Mouse (Mus musculus) B cell, adult 2 months (primary cell): Measurements from ENCODE around the gene Qpctl.

Source experiments
- DNase-seq, 2 experiments: peaks; one replicate each; pipeline ENCODE4 v3.0.0; 2022

Qpctl gene

DNA sequence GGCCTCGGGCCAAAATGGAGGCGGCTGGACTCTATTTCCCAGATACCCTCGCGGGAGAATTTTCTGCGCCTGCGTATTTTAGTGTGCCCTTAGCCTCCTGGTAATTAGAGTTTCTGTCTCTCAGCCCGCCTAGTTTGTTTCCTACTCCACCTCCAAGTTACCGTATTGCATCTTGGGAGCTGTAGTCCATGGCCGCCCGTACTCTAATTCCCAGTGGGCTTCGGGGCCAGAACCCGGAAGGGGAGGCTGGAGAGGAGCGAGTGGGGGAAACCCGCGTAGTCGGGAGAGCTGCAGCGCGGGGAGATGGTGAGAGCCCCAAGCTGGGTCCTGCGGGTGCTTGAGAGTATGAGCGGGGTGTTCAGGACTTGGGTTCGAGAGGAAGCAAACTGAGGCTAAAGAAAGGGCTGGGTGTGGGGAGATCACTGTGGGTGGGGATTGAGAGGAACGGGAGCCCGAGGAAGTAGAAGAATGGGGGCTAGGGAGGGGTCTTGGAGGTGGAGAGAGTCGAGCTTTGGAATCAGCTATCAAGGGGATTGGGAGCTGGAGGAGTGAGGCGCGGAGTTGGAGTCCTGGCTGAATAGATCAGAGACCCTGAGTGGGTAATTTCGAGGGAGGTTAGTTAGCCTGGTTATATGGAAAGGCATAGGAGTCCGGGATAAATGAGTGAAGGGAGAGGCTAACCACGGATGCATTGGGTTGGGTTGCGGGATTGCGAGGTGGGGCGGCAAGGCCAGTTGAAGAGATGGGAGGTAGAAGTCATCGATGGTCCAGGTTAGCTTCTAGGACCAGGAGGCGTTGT is 29.3 kb downstream of the Qpctl start, which contains the start of gene Fbxo46:
TSS of gene Fbxo46 (plus strand) at position 229 of the 799 bp plus-strand sequence.
- peak; percentile 93 to 95 for DNase-seq

- DNase-seq: no peak
Observed at GRCm38 (mm10) chr7:19119083-19119482, 30.0 kb downstream of the Qpctl start.

DNA sequence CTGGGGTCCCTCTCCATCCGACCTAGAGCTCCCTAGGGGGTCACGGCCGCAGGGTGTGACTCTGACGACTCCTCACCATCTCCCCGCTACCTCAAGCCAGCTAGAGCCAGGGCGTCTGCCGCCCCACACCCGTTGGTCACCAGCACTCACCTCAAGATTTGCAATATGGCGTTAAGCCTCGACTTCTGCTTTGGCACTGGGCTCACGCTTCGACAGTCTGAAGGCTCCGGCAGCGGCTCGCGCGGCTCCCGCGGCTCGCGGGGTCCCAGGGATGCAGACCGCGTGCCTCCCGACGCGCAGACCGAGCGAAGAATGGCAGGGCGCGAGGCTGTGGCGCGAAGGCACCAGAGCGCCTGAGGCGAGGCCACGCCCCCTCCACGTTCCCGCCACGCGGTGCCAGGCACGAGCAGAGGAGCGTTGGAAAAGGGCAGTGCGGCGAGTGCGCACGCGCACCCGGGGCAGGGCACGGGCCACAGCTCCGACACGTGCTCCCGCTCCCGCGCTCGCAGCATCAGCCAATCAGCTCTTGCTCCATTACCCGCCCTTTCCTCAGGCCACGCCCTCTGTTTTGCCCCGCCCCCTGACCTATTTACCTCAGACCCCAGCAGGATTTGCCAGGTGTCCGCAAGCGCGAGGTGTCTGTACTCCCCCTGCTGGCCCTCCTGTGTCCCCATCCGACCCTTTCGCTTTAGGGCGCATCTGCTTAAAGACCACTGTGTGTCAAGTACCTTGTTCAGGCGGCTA is 30.9 kb downstream of the Qpctl start, which contains the start of gene Gm4969:
TSS of gene Gm4969 (minus strand) at position 341 of the 744 bp plus-strand sequence.
- DNase-seq: peak; percentile 27 to 30

DNA sequence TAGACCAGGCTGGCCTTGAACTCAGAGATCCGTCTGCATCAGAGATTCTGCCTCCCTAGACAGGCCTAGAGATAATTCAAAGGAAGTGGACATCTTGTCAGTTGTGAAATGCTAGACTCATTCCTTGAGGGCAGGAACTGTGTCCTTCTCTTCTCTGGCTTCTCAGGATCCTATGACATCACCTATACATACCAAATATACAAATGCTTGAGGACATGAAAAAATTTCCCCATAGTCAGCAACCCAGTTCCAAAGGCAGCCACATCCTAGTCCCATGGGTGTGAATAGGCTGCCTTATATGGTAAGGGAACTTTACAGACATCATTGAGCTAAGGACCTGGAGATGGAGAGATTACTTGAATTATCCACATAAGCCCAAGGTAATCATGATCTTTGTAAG is 39.5 kb downstream of the Qpctl start:
- no peak for DNase-seq

- DNase-seq: no peak
Observed at GRCm38 (mm10) chr7:19107436-19107835, 41.7 kb downstream of the Qpctl start.

DNA sequence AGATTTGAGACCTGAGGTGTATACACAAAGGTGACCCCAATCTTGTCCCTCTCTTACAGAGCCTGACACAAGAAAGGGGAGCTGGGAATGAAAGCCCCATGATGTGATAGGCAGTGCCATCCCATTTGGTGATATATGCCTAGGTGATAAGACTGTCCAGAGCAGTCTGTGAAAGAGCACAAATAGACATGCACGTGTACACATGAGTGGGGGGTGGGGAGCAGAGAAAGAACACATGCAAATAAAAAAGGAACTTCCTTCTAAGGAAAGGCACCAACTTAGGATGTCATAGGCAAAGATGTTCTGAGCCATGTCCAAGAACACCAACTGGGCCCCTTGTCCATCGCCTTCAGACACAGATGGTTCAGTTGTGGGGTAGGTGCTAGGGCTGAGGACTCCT is 44.6 kb downstream of the Qpctl start:
- no peak for DNase-seq

DNA sequence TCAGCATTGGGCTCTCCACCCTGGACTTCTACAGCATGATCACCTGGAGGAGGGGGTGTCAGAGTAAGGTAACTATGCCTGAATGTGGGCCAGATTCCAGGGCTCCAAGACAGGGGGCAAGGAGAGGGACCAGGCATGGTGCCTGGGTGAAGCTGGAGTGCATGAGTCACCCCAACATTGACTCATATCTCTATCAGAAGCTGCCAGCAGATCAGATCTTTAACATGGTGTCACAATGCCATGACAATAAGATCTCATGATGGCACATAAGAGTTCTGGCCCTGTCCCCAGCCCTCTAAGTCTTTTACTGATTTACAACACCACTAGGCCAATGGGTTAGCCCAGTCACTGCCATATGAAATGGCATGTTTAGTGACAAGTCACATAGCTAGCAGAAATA is 45.4 kb downstream of the Qpctl start:
- DNase-seq: no peak

- DNase-seq: no peak
Observed at GRCm38 (mm10) chr7:19100290-19100689, 48.8 kb downstream of the Qpctl start.

GRCm38 (mm10) chr7:19098811-19099210 is 50.3 kb downstream of the Qpctl start:
- DNase-seq: no peak

DNA sequence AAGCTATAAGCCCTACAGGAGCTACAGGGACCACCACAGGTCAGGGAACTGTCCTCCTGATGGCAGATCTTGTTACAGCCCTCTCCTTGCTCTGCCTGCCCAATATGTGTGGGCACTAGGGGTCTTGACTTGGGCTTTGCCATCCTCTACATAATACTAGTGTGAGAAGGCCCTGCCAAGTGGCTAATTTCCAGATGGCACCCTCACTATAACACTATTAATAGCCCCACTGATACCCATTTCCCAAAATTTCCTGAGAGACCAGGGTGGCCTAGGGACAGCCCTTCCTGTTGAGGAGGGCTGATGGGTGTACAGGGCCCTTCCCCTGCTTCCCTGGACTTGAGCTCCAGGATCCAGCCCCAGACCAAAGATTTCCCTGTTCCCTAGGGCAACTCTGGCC is 51.2 kb downstream of the Qpctl start:
- DNase-seq: no peak

DNA sequence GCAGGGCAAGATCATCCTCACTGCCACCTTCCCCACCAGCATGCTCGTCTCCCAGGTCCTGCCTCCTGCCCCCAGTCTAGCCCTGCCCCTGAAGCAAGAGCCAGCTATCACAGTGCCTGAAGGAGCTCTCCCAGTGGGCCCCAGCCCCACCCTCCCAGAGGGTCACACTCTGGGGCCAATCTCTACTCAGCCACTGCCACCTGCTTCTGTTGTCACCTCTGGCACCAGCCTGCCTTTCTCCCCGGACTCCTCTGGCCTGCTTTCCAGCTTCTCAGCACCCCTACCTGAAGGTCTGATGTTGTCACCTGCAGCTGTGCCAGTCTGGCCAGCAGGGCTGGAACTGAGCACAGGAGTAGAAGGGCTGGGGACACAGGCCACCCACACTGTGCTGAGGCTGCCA is 51.9 kb downstream of the Qpctl start:
- DNase-seq: no peak

GRCm38 (mm10) chr7:19096421-19096976 is 52.6 kb downstream of the Qpctl start:
- DNase-seq: no peak

DNA sequence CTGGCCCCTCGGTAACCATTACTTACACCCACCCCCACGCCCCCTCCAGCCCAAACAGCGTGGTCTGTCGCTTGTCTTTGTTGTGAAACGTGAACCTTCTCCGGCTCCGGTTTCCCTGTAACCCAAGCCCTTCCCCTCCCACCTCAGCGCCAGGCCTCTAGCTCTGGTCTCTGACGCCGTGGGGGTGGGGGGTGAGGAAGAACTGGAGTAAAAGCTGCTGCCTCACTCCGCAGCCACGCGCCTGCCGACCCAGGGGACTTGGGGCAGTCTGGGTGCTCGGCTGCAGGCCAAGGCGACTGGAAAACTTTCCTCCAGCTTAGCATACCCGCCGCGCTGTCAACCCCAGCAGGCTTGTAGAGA is 53.4 kb downstream of the Qpctl start:
- DNase-seq: peak in 1 of 2 experiments; percentile 25

- peak; percentile 39 to 48 for DNase-seq
Observed at GRCm38 (mm10) chr7:19094826-19095750, 54.0 kb downstream of the Qpctl start.

DNA sequence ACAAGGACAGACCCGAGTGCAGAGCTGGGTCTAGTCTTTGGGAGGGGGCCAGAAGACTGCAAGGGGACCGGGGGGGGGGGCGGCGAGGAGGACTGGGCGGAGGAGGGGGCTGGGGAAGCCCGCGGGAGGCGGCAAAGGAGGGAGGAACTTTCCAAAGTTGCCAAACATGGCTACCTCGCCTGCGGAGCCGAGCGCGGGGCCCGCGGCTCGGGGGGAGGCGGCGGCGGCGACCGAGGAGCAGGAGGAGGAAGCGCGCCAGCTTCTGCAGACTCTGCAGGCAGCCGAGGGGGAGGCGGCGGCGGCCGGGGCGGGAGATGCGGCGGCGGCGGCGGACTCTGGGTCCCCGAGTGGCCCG is 54.6 kb downstream of the Qpctl start, which contains the start of gene Six5:
TSS of gene Six5 (plus strand) at position 124 of the 355 bp plus-strand sequence.
- DNase-seq: peak; percentile 50 to 55

- peak; percentile 77 to 79 for DNase-seq
Observed at GRCm38 (mm10) chr7:19093537-19094385, 55.3 kb downstream of the Qpctl start.

DNA sequence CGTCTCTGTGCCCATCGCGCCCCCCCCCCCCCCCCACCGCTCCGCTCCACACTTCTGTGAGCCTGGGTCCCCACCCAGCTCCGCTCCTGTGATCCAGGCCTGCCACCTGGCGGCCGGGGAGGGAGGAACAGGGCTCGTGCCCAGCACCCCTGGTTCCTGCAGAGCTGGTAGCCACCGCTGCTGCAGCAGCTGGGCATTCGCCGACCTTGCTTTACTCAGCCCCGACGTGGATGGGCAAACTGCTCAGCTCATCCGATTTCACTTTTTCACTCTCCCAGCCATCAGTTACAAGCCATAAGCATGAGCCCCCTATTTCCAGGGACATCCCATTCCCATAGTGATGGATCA is 55.9 kb downstream of the Qpctl start:
- peak; percentile 93 to 94 for DNase-seq

DNA sequence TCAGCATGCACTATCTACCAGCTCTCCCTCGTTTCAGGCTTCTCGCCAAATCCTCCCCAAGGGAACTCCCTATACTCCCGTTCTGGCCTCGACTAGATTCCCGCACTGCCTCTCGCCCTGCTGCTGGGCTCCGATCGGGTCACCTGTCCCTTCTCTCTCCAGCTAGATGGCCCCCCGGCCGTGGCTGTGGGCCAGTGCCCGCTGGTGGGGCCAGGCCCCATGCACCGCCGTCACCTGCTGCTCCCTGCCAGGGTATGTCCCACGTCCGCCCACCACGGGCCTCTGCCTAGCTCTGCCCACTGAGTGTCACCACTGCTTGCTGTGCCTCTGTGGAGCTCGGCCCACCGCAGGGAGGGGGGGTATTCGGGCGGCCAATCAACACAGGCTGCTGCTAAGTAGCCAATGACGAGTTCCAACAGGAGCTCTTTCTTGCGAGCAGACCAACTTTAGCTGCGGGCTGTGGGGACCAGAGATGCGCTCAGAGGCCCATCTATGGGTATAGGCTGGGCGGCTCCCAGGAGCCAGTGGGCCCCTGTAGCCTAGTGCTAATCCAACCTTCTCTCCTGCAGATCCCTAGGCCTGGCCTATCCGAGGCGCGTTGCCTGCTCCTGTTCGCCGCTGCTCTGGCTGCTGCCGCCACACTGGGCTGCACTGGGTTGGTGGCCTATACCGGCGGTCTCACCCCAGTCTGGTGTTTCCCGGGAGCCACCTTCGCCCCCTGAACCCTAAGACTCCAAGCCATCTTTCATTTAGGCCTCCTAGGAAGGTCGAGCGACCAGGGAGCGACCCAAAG is 56.5 kb downstream of the Qpctl start:
- DNase-seq: peak in 1 of 2 experiments; percentile 43

DNA sequence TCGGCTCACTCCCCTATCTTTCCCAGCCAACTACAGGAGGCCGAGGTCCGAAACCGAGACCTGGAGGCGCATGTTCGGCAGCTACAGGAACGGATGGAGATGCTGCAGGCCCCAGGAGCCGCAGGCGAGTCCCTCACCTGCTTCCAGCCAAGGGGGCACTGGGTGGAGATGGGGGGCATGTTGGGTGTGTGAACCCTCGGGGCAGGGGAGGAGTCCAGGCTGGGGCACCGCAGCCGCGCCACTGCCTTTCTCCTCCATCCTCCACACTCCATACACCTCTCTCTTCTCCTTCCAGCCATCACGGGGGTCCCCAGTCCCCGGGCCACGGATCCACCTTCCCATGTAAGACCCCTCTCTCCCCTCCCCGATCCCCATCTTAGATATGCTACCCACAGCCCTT is 57.2 kb downstream of the Qpctl start:
- DNase-seq: no peak
